Mouse (Mus musculus) liver, postnatal 0 days (tissue): ENCODE data around the gene Btnl10. TPM values are rescaled to one million over a fixed set of nuclear protein-coding genes. Genes with fewer than 3 reads are reported as not detected.

ENCODE experiments used
- ATAC-seq: fragments of 200-750 bp; cut with Nextera tagmentation; 2 replicates; pipeline ENCODE4 v1.8.0; 2017; ENCODE audit warnings: mild to moderate bottlenecking, moderate library complexity
- DNase-seq: peaks from one replicate; pipeline ENCODE4 v3.0.0-alpha.2; 2016
- H3K27ac ChIP-seq: fragments of 300-500 bp; sonication (generic); 2 replicates; pipeline ENCODE4 v1.5.1; 2014; ENCODE audit warnings: antibody characterized with exemption, moderate library complexity, mild to moderate bottlenecking, low read depth
- H3K27me3 ChIP-seq: fragments of 300-500 bp; sonication (generic); 2 replicates; pipeline ENCODE4 v1.6.1; 2014; ENCODE audit warnings: low read length, control low read depth, mixed read lengths; ENCODE audit not compliant: insufficient read depth
- H3K36me3 ChIP-seq: fragments of 300-500 bp; sonication (generic); replicated peaks from 2 replicates; pipeline ENCODE4 v1.6.1; 2014; ENCODE audit warnings: mild to moderate bottlenecking, control low read depth, low read length, moderate library complexity, mixed read lengths; ENCODE audit not compliant: insufficient read depth
- H3K4me1 ChIP-seq: fragments of 300-500 bp; sonication (generic); 2 replicates; pipeline ENCODE4 v1.6.1; 2014; ENCODE audit warnings: antibody characterized with exemption, mild to moderate bottlenecking, control low read depth; ENCODE audit not compliant: insufficient read depth
- H3K4me2 ChIP-seq: fragments of 300-500 bp; sonication (generic); 2 replicates; pipeline ENCODE4 v1.6.1; 2014; ENCODE audit warnings: low read depth, mild to moderate bottlenecking, low read length, moderate library complexity, mixed read lengths
- H3K4me3 ChIP-seq: fragments of 300-500 bp; sonication (generic); 2 replicates; pipeline ENCODE4 v1.5.1; 2014; ENCODE audit warnings: low read depth, low read length
- H3K9ac ChIP-seq: fragments of 300-500 bp; sonication (generic); replicated peaks from 2 replicates; pipeline ENCODE4 v1.6.1; 2014; ENCODE audit warnings: mild to moderate bottlenecking, moderate library complexity
- H3K9me3 ChIP-seq: fragments of 300-500 bp; sonication (generic); 2 replicates; pipeline ENCODE4 v1.6.1; 2016; ENCODE audit warnings: mild to moderate bottlenecking, control low read depth, low read length, mixed read lengths
- CTCF ChIP-seq: sonication (generic); IDR thresholded peaks from 2 replicates; pipeline ENCODE4 v1.5.1; 2016; ENCODE audit warnings: antibody characterized with exemption, low read depth
- EP300 ChIP-seq: IDR thresholded peaks from 2 replicates; pipeline ENCODE4 v1.6.1; 2016; ENCODE audit warnings: antibody characterized with exemption, low read depth, mild to moderate bottlenecking
- WGBS: fragments of 180-500 bp; shearing (Covaris S2); extraction: QIAGEN DNeasy Blood & Tissue Kit; methylation state at CpG from one replicate; pipeline ENCODE4 v1.1.7; 2014; ENCODE audit not compliant: insufficient replicate concordance; 5-methylcytosine and 5-hydroxymethylcytosine counted together
- polyA plus RNA-seq: library from polyadenylated mRNA; unstranded; fragments of >200 nt; fragmentation: Nextera tagmentation; extraction: Ambion mirVana; gene quantifications from 2 replicates; pipeline ENCODE4 v1.2.1, GENCODE M21; 2015

Btnl10 gene
- polyA plus RNA-seq, 1 experiment from 2014 or later = 9.9 TPM

DNA sequence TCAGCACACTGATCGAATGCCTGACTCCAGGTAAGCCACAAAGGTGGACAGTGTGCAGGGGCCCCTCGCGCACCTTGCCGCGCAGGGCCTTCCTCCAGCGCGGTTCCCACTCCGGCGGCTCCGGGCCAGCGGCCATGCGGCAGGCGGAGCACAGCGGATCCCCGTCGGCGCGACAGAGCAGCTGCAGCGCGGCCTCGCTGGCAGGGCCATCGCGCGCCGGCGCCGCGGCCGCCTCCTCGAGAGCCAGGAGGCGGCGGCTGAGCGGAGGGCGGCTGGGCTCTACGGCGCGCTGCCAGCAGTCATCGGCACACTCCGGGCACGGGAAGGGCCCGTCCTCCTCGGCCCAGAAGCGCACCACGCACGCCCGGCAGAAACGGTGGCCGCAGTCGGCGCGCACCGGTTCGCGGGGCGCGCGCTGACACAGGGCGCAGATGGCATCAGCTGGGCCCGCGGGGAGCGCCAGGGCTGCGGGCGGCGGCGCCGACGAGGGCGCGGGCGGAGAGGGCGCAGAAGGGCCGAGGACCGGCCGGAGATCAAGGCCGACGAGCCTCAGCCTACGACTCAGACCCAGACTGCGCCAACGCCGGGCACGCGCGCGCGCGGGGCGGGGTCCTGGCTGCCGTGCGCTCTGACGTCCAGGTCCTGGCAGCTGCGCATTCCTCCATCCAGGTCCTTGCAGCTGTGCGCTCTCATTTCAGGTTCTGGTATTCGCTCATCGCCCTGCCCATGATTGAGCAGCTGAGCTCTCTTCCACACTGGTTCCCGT lies 20.8 kb downstream of the Btnl10 start, which contains the start of gene Rnf187:
Gene Rnf187, minus strand, starts transcription at position 595 of the 766 bp plus-strand sequence.
- TF ChIP-seq EP300 (peak; percentile 90), CTCF (no peak)
- H3K36me3 ChIP-seq = peaks cover 27% of the 10 kb centered on the region
- 2% methylated on average over 72 of the region's 95 CpGs for WGBS
- H3K4me1 ChIP-seq = peaks cover 14% of the 10 kb centered on the region
- H3K27ac ChIP-seq = peak within 1 kb of the TSS; percentile 94
- peak within 1 kb of the TSS; percentile 91 for H3K4me3 ChIP-seq
- no peaks in the 10 kb centered on the region for H3K27me3 ChIP-seq
- peak within 1 kb of the TSS; percentile 94 for H3K9ac ChIP-seq
- no peaks in the 10 kb centered on the region for H3K9me3 ChIP-seq
- ATAC-seq = peak; percentile 99
- H3K4me2 ChIP-seq = peak within 1 kb of the TSS; percentile 100
- peak; percentile 93 for DNase-seq

DNA sequence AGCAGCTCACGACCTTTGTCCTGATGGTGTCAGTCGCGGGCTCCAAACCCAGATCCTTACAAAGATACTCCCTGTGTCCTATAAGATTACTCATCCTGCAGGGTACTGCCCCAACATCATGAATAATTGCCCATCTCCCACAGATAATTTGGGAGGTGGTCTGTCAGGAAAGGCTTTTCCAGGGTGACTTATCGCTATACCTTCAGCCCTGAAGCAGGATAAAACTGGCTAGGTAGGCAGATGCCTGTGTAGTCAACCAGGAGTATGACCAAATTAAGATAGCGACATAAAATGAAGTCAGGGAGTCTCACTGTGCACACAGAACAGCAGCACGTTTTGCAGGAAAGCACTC lies 21.4 kb downstream of the Btnl10 start:
- ATAC-seq (no peak), DNase-seq (no peak)
- Histone ChIP-seq H3K36me3 (peaks cover 21% of the 10 kb centered on the region), H3K4me3 (peak overlapping the region; percentile 91), H3K27me3 (no peaks in the 10 kb centered on the region), H3K27ac (no peak overlapping the region), H3K9me3 (no peaks in the 10 kb centered on the region), H3K4me1 (peaks cover 14% of the 10 kb centered on the region), H3K9ac (peak overlapping the region; percentile 94; the same call in 1 of the 2 replicates), H3K4me2 (peak overlapping the region; percentile 100)
- 22% methylated on average over 6 of the region's 6 CpGs for WGBS
- TF ChIP-seq CTCF (no peak), EP300 (peak; percentile 10)

DNA sequence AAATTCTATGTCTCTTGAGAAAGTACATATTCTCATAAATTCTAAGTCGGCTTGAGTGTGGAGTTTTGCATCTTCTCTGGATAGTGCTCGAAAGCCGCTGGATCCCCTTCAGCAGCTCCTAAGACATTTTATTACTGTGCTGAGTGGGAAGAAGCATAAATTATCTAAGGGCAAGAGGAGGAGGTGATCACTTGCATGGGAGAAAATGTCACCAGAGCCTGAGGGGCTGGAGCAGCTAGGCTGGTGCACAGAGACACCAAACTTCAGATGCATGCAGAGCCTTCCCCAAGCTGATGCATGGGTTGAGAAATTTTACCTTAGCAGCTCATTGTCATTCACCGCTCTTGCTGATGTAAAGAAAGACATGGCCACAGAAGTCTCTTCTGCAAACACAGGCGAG lies 26.4 kb downstream of the Btnl10 start:
- WGBS = 81% methylated on average over 5 of the region's 5 CpGs

DNA sequence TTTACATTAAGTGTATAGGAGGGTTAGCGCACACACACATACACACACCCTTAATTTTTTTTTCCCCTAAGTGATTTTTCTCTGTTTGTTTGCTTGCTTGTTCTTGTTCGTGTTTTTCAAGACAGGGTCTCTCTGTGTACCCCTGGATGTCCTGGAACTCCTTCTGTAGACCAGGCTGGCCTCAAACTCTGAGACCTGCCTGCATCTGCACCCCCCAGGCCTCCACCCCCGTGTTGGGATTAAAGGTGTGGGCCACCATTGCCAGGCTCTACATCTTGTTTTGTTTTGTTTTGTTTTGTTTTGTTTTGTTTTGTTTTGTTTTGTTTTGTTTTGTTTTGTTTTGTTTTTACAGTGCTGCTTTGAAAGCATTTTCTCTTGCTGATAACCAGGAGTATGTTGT lies 29.6 kb downstream of the Btnl10 start:
- 68% methylated on average over 3 of the region's 3 CpGs for WGBS
- TF ChIP-seq EP300 = no peak
- no peak for TF ChIP-seq CTCF
- H3K36me3 ChIP-seq = no peaks in the 10 kb centered on the region
- peaks cover 27% of the 10 kb centered on the region for H3K27me3 ChIP-seq
- H3K9ac ChIP-seq = no peak overlapping the region
- peak overlapping the region; percentile 72; the same call in 1 of the 2 replicates for H3K4me2 ChIP-seq
- H3K4me1 ChIP-seq = peaks cover 18% of the 10 kb centered on the region
- DNase-seq = no peak
- no peak overlapping the region for H3K27ac ChIP-seq
- H3K9me3 ChIP-seq = no peaks in the 10 kb centered on the region
- ATAC-seq = no peak
- H3K4me3 ChIP-seq = no peak overlapping the region

More for the DNA sequence above, 26.4 kb downstream of the Btnl10 start:
- Histone ChIP-seq H3K4me3 (no peak overlapping the region), H3K9me3 (no peaks in the 10 kb centered on the region), H3K27me3 (peaks cover 14% of the 10 kb centered on the region; the same call in 1 of the 2 replicates), H3K27ac (no peak overlapping the region), H3K4me2 (no peak overlapping the region), H3K9ac (no peak overlapping the region), H3K4me1 (peaks cover 15% of the 10 kb centered on the region), H3K36me3 (no peaks in the 10 kb centered on the region)
- no peak for TF ChIP-seq CTCF
- TF ChIP-seq EP300 = no peak
- DNase-seq = no peak
- no peak for ATAC-seq

DNA sequence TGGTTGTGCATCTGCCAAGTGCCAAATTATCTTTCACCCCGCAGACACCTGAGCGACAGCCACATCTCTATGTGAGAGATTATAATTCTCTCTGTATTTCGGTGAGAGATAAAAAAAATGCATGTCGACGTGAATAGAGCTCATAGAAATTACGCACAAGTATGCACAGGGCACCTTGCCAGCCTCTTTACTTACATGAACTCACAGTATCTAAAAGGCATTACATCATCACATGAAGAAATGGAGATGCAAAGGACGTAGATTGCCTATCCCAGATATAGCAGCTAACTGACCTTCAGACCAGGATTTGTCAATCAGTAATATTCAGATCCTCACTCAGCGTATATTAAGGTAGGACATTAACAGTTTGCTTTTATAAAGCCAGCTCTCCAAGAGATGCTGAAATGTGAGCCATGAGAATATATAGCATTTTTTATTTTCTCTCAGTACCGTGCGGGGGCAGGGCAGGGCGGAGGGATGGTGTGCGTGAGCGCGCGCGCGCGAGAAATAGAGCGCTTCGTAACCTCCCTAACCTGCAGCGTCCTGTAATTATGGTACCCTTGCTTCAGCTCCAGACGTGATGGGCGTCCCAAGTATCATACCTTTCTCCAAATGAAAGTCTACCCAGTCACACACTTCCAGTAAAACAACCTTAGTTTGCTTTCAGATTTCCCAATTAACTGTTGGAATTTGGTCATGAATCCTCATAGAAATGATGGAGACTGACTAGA lies 30.3 kb downstream of the Btnl10 start:
- peak; percentile 43 for ATAC-seq
- Histone ChIP-seq H3K9ac (peak overlapping the region; percentile 59; the same call in 1 of the 2 replicates), H3K27ac (peak overlapping the region; percentile 64), H3K36me3 (no peaks in the 10 kb centered on the region), H3K27me3 (peaks cover 27% of the 10 kb centered on the region), H3K4me3 (peak overlapping the region; percentile 48), H3K4me2 (peak overlapping the region; percentile 72), H3K4me1 (peaks cover 18% of the 10 kb centered on the region), H3K9me3 (no peaks in the 10 kb centered on the region)
- TF ChIP-seq EP300 (peak; percentile 57; the same call in 1 of the 2 replicates), CTCF (no peak)
- WGBS = 17% methylated on average over 23 of the region's 23 CpGs
- DNase-seq = no peak
